Mouse (Mus musculus): Measurements from ENCODE around the gene Zscan29.

- TF ChIP-seq EP300 (IDR thresholded peaks at IDR 0.05; ENCODE audit: low read depth in 1 of 2, low read length in 2 of 2) (no peak), HCFC1 (IDR thresholded peaks at IDR 0.05; ENCODE audit: low read depth, low read length) (no peak), ZMIZ1 (IDR thresholded peaks at IDR 0.05; ENCODE audit: low read depth, low read length) (no peak)
Observed at GRCm38 (mm10) chr2:121119260-121119659, 51.7 kb downstream of the Zscan29 start.
